Mouse (Mus musculus) liver, adult 2 months (tissue): ENCODE data around the gene Rbp3. TPM values are rescaled to one million over a fixed set of nuclear protein-coding genes. Genes with fewer than 3 reads are reported as not detected.

Experiments
- DNase-seq: peaks from one replicate; pipeline ENCODE4 v3.0.0-alpha.2; 2011; ENCODE audit warnings: low read depth, low spot score; ENCODE audit errors: extremely low read depth
- H3K27ac ChIP-seq: fragments of 200-500 bp; replicated peaks from 2 replicates; pipeline ENCODE4 v1.5.1; 2012; ENCODE audit warnings: low read depth, mild to moderate bottlenecking, control low read depth, inconsistent platforms, low read length; ENCODE audit not compliant: insufficient read depth
- H3K27me3 ChIP-seq: fragments of 200-500 bp; 2 replicates; pipeline ENCODE4 v1.6.1; 2012; ENCODE audit warnings: mild to moderate bottlenecking, moderate library complexity, low read length, inconsistent platforms; ENCODE audit not compliant: control insufficient read depth, insufficient read depth
- H3K36me3 ChIP-seq: fragments of 200-500 bp; 2 replicates; pipeline ENCODE4 v1.6.1; 2012; ENCODE audit warnings: low read length, inconsistent platforms; ENCODE audit not compliant: control insufficient read depth, insufficient read depth
- H3K4me1 ChIP-seq: fragments of 200-500 bp; 2 replicates; pipeline ENCODE4 v1.6.1; 2011; ENCODE audit warnings: low read length; ENCODE audit not compliant: control insufficient read depth, insufficient read depth
- H3K4me3 ChIP-seq: fragments of 200-500 bp; 2 replicates; pipeline ENCODE4 v1.5.1; 2011; ENCODE audit warnings: low read depth, mild to moderate bottlenecking, control low read depth, low read length, moderate library complexity; ENCODE audit not compliant: insufficient read depth
- H3K79me2 ChIP-seq: fragments of 200-500 bp; 2 replicates; pipeline ENCODE4 v1.6.1; 2012; ENCODE audit warnings: inconsistent platforms, mild to moderate bottlenecking, low read length, moderate library complexity; ENCODE audit not compliant: control insufficient read depth, insufficient read depth
- H3K9ac ChIP-seq: fragments of 200-500 bp; 2 replicates; pipeline ENCODE4 v1.6.1; 2012; ENCODE audit warnings: low read depth, mild to moderate bottlenecking, control low read depth, inconsistent platforms, low read length
- CTCF ChIP-seq: fragments of 200-500 bp; IDR thresholded peaks from 2 replicates; pipeline ENCODE4 v1.5.1; 2011; ENCODE audit warnings: low read depth, low read length, control low read depth
- POLR2A ChIP-seq: fragments of 200-500 bp; IDR thresholded peaks from 2 replicates; pipeline ENCODE4 v1.6.1; 2011; ENCODE audit warnings: low read length, control low read depth; ENCODE audit not compliant: insufficient read depth; ENCODE audit errors: extremely low read depth
- WGBS: fragments of 180-500 bp; shearing (Covaris S2); methylation state at CpG from one replicate; pipeline ENCODE4 v1.1.7; 2018; 5-methylcytosine and 5-hydroxymethylcytosine counted together
- polyA plus RNA-seq: library from polyadenylated mRNA; depleted of rRNA; stranded (reverse); fragments of >200 nt; gene quantifications from 2 replicates; pipeline ENCODE4 v1.2.3, GENCODE M21; 2012; rRNA removed
- total RNA-seq: library from RNA; depleted of rRNA; stranded (reverse); fragments of >200 nt; gene quantifications from 2 replicates; pipeline ENCODE4 v1.2.3, GENCODE M21; 2014; rRNA removed

The Rbp3 gene
- total RNA-seq, result not detected in 2 replicates
- polyA plus RNA-seq, result not detected in 2 replicates

DNA sequence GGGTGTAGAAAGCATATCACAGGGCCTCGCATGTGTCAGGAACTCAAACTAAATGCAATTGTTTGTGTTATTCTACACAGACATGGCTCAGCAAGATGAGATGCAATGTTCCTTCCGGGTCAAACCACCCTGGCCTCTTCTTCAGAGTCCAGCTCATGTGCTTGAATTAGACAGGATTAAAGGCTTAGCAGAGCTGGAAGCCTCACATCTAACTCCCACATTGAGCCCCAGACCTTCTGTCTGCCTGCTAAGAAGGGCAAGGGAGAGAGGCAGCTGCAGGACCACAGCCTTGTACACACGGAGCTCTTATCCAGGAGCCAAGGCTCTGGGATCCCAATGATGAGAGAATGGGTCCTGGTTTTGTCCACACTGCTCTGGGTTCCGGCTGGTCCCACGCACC is at the start of gene Rbp3:
Rbp3 (plus strand) TSS at position 243 of the 400 bp plus-strand sequence.
- Histone ChIP-seq H3K9ac (no peak within 1 kb of the TSS), H3K27ac (no peak within 1 kb of the TSS), H3K27me3 (no peaks in the 10 kb centered on the region), H3K79me2 (no peaks in the 10 kb centered on the region), H3K36me3 (no peaks in the 10 kb centered on the region), H3K4me3 (no peak within 1 kb of the TSS), H3K4me1 (no peaks in the 10 kb centered on the region)
- 82% methylated on average over 5 of the region's 5 CpGs for WGBS
- no peak for DNase-seq
- TF ChIP-seq CTCF, result no peak
- no peak for TF ChIP-seq POLR2A

DNA sequence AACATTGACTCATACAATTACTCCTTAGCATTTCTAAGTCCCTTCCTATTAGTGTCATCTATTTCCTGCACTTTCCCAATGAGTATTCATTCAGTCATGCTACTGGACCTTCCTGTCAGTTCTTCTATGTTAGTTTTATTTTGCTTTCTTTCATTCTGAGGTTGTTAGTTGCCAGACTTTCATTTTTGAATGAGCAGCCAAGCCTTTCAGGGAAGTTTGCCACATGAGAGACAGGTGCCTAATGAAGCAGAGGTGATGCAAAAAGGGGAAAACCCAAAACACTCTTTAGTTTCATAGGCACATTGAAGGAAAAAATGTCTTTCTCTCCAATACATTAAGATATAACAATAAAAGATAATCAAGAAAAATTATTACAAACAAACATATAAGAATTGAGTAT is 49.0 kb upstream of the Rbp3 start:
- H3K27me3 ChIP-seq, result no peaks in the 10 kb centered on the region; the same call in 1 of the 2 replicates
- TF ChIP-seq CTCF, result no peak
- TF ChIP-seq POLR2A, result no peak
- DNase-seq, result no peak
- no peaks in the 10 kb centered on the region for H3K36me3 ChIP-seq
- H3K4me3 ChIP-seq, result no peak overlapping the region
- no peak overlapping the region for H3K27ac ChIP-seq
- no peaks in the 10 kb centered on the region for H3K79me2 ChIP-seq
- H3K4me1 ChIP-seq, result no peaks in the 10 kb centered on the region
- H3K9ac ChIP-seq, result no peak overlapping the region

DNA sequence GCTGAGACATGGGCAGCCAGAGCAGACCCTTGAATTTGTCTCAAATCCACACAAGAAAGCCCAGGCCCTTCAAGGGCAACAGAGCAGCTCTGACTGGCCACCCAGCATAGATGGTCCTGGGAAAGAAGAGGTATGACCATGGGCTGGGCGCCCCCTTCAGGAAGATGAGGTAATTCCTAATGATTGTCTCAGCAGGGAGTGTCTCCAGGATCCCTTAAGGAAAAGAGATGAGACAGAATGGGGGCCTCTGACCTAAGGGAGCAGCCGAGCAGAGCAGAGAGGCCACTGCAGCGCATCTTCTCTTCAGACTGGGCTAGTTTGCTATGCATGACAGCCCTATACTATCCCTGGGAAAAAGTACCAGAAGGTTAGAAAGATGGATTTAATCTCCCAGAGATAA is 40.1 kb upstream of the Rbp3 start:
- DNase-seq, result peak; percentile 5
- Histone ChIP-seq H3K4me3 (no peak overlapping the region), H3K27ac (no peak overlapping the region), H3K27me3 (no peaks in the 10 kb centered on the region; the same call in 1 of the 2 replicates), H3K4me1 (no peaks in the 10 kb centered on the region), H3K36me3 (no peaks in the 10 kb centered on the region), H3K79me2 (no peaks in the 10 kb centered on the region), H3K9ac (no peak overlapping the region)
- peak; percentile 56 for TF ChIP-seq CTCF
- TF ChIP-seq POLR2A, result no peak
- WGBS, result 32% methylated on average over 3 of the region's 3 CpGs

DNA sequence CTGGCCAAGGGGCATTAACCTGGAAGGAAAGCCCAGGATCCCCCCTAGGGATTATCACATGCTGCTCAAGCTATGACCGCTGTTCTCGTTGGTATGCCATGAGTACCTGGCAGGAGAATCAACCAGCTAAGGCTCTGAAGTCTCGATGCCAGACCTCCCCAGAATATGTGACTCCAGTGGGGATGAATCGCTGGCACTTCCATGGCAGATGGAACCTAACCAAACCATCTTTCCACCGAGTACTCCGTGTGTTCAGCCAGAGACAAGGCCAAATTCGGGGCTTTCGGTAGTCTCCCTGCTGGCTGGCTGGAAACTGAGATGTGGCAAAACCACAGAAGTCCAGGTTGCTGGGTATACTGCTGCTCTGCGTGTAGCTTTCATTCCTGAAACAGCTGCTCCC is 39.6 kb upstream of the Rbp3 start:
- H3K27ac ChIP-seq, result no peak overlapping the region
- no peak overlapping the region for H3K9ac ChIP-seq
- H3K4me1 ChIP-seq, result no peaks in the 10 kb centered on the region
- TF ChIP-seq POLR2A (no peak), CTCF (no peak)
- no peak for DNase-seq
- no peaks in the 10 kb centered on the region for H3K79me2 ChIP-seq
- WGBS, result 84% methylated on average over 9 of the region's 9 CpGs
- no peaks in the 10 kb centered on the region for H3K36me3 ChIP-seq
- H3K4me3 ChIP-seq, result no peak overlapping the region
- H3K27me3 ChIP-seq, result no peaks in the 10 kb centered on the region; the same call in 1 of the 2 replicates

DNA sequence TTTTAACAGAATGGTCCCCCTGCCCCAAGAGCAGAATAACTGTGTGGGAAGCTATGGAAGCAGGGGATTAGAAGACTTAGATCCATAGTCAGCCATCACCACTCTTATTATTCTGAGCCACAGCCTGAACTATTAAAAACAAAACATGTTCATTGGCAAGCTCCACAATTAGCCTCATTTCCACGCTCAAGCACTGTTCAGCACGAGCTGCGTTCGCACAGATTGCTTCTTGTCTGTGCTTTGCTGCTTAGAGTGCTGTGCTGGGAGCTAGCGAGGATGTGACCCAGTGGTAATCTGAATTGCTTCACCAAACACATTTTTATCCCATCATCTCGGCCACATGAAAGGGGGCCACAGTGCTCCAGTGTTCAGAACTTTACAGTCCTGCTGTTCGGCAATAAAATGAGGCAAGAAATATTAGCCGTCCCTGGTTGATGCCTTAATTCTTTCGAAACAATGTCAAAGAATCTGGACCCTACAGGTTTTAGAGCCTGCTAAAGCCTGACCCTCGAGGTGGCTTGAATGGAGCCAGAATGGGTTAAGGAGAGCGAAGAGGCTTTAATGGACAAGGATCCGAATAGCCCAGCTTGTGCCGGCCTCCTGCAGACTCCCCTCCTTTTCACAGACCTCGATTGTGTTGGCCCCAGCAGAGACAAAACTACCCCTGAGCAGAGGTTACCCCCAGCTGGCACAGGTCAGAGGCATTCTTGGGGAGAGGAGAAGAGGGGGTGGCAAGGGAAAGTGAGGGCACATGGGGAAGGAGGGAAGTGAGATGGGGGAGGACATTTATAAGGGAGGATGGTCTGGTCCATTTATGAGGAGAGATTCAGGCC is 32.9 kb upstream of the Rbp3 start:
- no peak for DNase-seq
- Histone ChIP-seq H3K4me3 (no peak overlapping the region), H3K27me3 (no peaks in the 10 kb centered on the region), H3K36me3 (no peaks in the 10 kb centered on the region), H3K9ac (no peak overlapping the region), H3K27ac (no peak overlapping the region), H3K4me1 (no peaks in the 10 kb centered on the region), H3K79me2 (no peaks in the 10 kb centered on the region)
- 63% methylated on average over 14 of the region's 14 CpGs for WGBS
- TF ChIP-seq CTCF (no peak), POLR2A (no peak)

DNA sequence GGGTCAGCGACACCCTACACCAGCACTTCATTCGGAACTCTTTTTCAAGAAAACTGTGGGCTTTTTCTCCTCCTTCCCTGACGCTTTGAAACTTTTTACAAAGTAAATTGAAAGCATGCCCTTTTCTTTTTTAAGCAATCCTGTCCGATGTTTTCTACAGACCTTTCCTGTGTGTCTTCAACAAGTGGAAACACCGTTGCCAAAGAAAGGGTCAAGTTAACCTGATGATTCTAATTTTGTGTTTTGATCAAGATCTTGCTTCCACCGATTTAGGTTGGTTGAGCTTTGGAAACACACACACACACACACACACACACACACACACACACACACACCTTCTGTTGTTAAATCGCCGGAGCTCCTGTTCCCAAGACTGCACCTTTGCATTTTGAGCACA is 31.0 kb upstream of the Rbp3 start:
- Histone ChIP-seq H3K79me2 (no peaks in the 10 kb centered on the region), H3K4me3 (no peak overlapping the region), H3K9ac (no peak overlapping the region), H3K27ac (no peak overlapping the region), H3K27me3 (no peaks in the 10 kb centered on the region), H3K4me1 (no peaks in the 10 kb centered on the region), H3K36me3 (no peaks in the 10 kb centered on the region)
- TF ChIP-seq POLR2A (no peak), CTCF (no peak)
- 26% methylated on average over 8 of the region's 8 CpGs for WGBS
- DNase-seq, result no peak
